Mouse (Mus musculus): ENCODE data around the gene Trim33. TPM values are rescaled to one million over a fixed set of nuclear protein-coding genes. Genes with fewer than 3 reads are reported as not detected.

The Trim33 gene
- polyA plus RNA-seq, 1 experiment from 2014 or later = 15.3 TPM

DNA sequence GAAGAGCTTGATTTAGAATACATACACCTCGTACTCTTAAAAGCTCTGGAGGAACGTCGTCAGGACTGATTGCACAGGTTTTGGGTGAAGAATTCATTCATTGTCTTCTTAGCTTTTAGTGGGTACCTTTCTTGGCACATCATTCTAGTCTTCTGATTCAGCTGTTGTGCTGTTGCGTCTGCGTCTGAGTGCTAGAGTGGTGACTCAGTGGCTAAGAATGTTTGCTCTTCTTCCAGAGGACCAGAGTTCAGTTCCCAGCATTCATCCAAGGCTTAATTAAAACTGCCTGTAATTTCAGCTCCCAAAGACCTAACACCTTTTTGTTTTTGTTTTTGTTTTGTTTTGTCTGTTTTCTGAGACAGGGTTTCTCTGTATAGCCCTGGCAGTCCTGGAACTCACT is 30.2 kb downstream of the Trim33 start:
- 63% methylated on average over 5 of the region's 5 CpGs for WGBS
- Histone ChIP-seq H3K27ac (replicated peaks in 1 of 2; ENCODE audit: control insufficient read depth in 1 of 2, insufficient read depth in 1 of 2, low read depth in 2 of 2, low read length in 2 of 2) (no peak overlapping the region), H3K9me3 (ENCODE audit: control insufficient read depth, low read length) (no peaks in the 10 kb centered on the region), H3K27me3 (ENCODE audit: control insufficient read depth, insufficient read depth, low read length) (no peaks in the 10 kb centered on the region), H3K4me2 (ENCODE audit: low read length) (no peak overlapping the region), H3K4me3 (ENCODE audit: control insufficient read depth in 1 of 2, insufficient read depth in 1 of 2, low read depth in 1 of 2, low read length in 2 of 2) (no peak overlapping the region), H3K4me1 (ENCODE audit: control insufficient read depth in 2 of 2, insufficient read depth in 2 of 2, low read length in 2 of 2) (peaks cover 0 to 8% of the 10 kb centered on the region in 2 experiments; a peak in 2 of 4 replicates), H3K36me3 (ENCODE audit: control insufficient read depth, insufficient read depth, low read length) (peaks cover 19% of the 10 kb centered on the region; the same call in 1 of the 2 replicates), H3K9ac (ENCODE audit: low read length) (no peak overlapping the region)
- ATAC-seq (ENCODE audit: insufficient number of reproducible peaks, insufficient read depth, low FRiP score, low read depth) = no peak

DNA sequence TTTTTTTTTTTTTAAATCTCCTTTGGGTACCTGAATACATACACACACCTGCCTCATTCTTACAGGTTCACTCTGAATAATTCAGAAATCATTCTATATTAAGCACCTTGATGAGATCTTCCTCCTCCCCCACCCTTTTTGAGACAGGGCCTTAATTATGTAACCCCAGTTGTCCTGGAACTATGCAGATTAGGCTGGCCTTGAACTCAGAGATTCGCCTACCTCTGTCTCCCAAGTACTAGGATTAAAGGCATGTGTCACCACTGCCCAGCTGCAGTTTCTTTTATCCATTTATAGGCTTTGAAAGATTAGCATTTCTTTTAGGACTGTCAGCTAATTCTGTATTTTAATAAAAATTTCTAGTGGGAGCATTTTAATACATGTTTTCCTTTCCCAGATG is 30.7 kb downstream of the Trim33 start:
- WGBS = 82% methylated on average over 1 of the region's 1 CpGs
- ATAC-seq (ENCODE audit: insufficient number of reproducible peaks, insufficient read depth, low FRiP score, low read depth) = no peak
- Histone ChIP-seq H3K27ac (replicated peaks in 1 of 2; ENCODE audit: control insufficient read depth in 1 of 2, insufficient read depth in 1 of 2, low read depth in 2 of 2, low read length in 2 of 2) (no peak overlapping the region), H3K36me3 (ENCODE audit: control insufficient read depth, insufficient read depth, low read length) (peaks cover 24% of the 10 kb centered on the region; the same call in 1 of the 2 replicates), H3K4me3 (ENCODE audit: control insufficient read depth in 1 of 2, insufficient read depth in 1 of 2, low read depth in 1 of 2, low read length in 2 of 2) (no peak overlapping the region), H3K4me2 (ENCODE audit: low read length) (no peak overlapping the region), H3K9me3 (ENCODE audit: control insufficient read depth, low read length) (no peaks in the 10 kb centered on the region), H3K27me3 (ENCODE audit: control insufficient read depth, insufficient read depth, low read length) (no peaks in the 10 kb centered on the region), H3K9ac (ENCODE audit: low read length) (no peak overlapping the region), H3K4me1 (ENCODE audit: control insufficient read depth in 2 of 2, insufficient read depth in 2 of 2, low read length in 2 of 2) (peaks cover 0 to 8% of the 10 kb centered on the region in 2 experiments; a peak in 2 of 4 replicates)

DNA sequence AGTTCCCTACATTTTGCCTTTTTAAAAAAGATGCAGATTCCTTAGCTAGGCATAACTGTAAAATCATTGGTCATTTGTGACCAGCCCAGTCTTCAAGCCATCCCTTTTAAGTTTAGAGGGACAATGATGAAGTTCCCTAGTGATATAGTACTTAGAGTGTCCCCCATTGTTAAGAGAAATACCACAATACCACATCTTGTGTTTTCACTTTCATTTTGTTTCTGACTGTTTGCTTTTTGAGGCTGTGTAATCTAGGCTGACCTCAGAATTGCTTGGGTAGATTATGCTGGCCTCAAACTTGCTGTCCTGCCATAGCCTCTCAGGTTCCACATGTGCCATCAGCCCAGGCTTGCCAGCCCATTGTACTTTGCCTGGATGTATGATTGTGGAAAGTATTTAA is 35.2 kb downstream of the Trim33 start:
- Histone ChIP-seq H3K9me3 (ENCODE audit: control insufficient read depth, low read length) (no peaks in the 10 kb centered on the region), H3K4me3 (ENCODE audit: control insufficient read depth in 1 of 2, insufficient read depth in 1 of 2, low read depth in 1 of 2, low read length in 2 of 2) (no peak overlapping the region), H3K36me3 (ENCODE audit: control insufficient read depth, insufficient read depth, low read length) (peaks cover 27% of the 10 kb centered on the region; the same call in 1 of the 2 replicates), H3K4me1 (ENCODE audit: control insufficient read depth in 2 of 2, insufficient read depth in 2 of 2, low read length in 2 of 2) (no peaks in the 10 kb centered on the region), H3K27me3 (ENCODE audit: control insufficient read depth, insufficient read depth, low read length) (no peaks in the 10 kb centered on the region), H3K4me2 (ENCODE audit: low read length) (no peak overlapping the region), H3K27ac (replicated peaks in 1 of 2; ENCODE audit: control insufficient read depth in 1 of 2, insufficient read depth in 1 of 2, low read depth in 2 of 2, low read length in 2 of 2) (no peak overlapping the region), H3K9ac (ENCODE audit: low read length) (no peak overlapping the region)
- ATAC-seq (ENCODE audit: insufficient number of reproducible peaks, insufficient read depth, low FRiP score, low read depth) = no peak

DNA sequence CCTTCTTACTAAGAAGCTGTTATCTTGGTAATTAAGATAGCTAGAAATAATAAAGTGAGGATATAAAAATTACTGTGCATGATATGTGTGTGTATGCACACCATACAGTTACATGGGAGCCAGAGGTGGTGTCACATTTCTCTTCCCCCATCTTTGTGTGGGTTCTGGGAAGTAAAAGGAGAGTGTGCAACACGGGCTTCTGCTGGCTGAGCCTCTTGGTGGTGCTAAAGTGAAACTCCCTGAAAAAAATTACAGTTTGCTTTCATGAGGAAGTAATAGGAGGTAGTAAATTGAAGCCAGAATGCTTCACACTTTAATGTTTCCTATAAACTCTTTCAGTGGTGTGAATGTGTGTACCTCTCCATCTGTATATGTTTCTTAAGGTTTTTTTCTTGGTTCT is 56.3 kb downstream of the Trim33 start:
- no peaks in the 10 kb centered on the region for H3K9me3 ChIP-seq (ENCODE audit: control insufficient read depth, low read length)

DNA sequence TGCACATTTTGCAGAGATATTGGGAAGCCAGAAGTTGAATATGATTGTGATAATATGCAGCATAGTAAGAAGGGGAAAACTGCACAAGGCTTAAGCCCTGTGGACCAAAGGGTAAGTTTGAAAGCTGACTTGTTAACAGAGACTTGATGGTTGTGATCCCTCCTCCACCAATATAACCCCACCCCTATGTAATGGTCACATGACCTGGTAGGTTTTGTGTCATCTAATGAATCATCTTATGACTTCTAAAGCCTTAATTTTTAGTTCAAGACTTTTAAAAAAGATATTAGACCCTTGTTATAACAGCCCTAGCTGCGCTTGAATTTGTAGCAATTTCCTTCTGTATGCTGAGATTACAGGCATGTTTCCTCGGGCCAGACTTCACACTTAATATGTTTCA is 67.6 kb downstream of the Trim33 start:
- no peak overlapping the region for H3K4me3 ChIP-seq (ENCODE audit: control insufficient read depth in 1 of 2, insufficient read depth in 1 of 2, low read depth in 1 of 2, low read length in 2 of 2)
- peaks cover 75% of the 10 kb centered on the region for H3K36me3 ChIP-seq (ENCODE audit: control insufficient read depth, insufficient read depth, low read length)
- H3K27ac ChIP-seq (replicated peaks in 1 of 2; ENCODE audit: control insufficient read depth in 1 of 2, insufficient read depth in 1 of 2, low read depth in 2 of 2, low read length in 2 of 2) = no peak overlapping the region
- no peaks in the 10 kb centered on the region for H3K9me3 ChIP-seq (ENCODE audit: control insufficient read depth, low read length)
- H3K4me2 ChIP-seq (ENCODE audit: low read length) = no peak overlapping the region
- no peaks in the 10 kb centered on the region for H3K27me3 ChIP-seq (ENCODE audit: control insufficient read depth, insufficient read depth, low read length)
- H3K9ac ChIP-seq (ENCODE audit: low read length) = no peak overlapping the region
- 90% methylated on average over 2 of the region's 2 CpGs for WGBS
- H3K4me1 ChIP-seq (ENCODE audit: control insufficient read depth in 2 of 2, insufficient read depth in 2 of 2, low read length in 2 of 2) = no peaks in the 10 kb centered on the region
- no peak for ATAC-seq (ENCODE audit: insufficient number of reproducible peaks, insufficient read depth, low FRiP score, low read depth)

More for the DNA sequence above, 56.3 kb downstream of the Trim33 start:
- H3K4me3 ChIP-seq (ENCODE audit: control insufficient read depth in 1 of 2, insufficient read depth in 1 of 2, low read depth in 1 of 2, low read length in 2 of 2) = no peak overlapping the region
- H3K9ac ChIP-seq (ENCODE audit: low read length) = no peak overlapping the region
- H3K36me3 ChIP-seq (ENCODE audit: control insufficient read depth, insufficient read depth, low read length) = peaks cover 78% of the 10 kb centered on the region
- H3K27me3 ChIP-seq (ENCODE audit: control insufficient read depth, insufficient read depth, low read length) = no peaks in the 10 kb centered on the region
- ATAC-seq (ENCODE audit: insufficient number of reproducible peaks, insufficient read depth, low FRiP score, low read depth) = no peak
- H3K4me1 ChIP-seq (ENCODE audit: control insufficient read depth in 2 of 2, insufficient read depth in 2 of 2, low read length in 2 of 2) = no peaks in the 10 kb centered on the region
- 41% methylated on average over 1 of the region's 1 CpGs for WGBS
- H3K27ac ChIP-seq (replicated peaks in 1 of 2; ENCODE audit: control insufficient read depth in 1 of 2, insufficient read depth in 1 of 2, low read depth in 2 of 2, low read length in 2 of 2) = no peak overlapping the region
- no peak overlapping the region for H3K4me2 ChIP-seq (ENCODE audit: low read length)

DNA sequence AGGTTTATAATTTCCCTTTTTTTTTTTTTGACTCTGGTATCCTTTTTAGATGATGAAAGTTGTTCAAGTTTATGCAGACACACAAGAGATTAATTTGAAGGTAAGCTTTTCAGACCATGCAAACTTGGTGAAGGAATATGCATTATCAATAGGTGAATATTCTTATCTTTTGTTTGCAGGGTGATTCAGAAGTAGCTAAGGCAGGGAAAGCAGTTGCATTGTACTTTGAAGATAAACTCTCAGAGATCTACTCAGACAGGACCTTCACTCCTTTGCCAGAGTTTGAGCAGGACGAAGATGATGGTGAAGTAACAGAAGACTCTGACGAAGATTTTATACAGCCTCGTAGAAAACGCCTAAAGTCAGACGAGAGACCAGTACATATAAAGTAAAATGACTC is 74.4 kb downstream of the Trim33 start:
- no peak overlapping the region for H3K4me2 ChIP-seq (ENCODE audit: low read length)
- H3K36me3 ChIP-seq (ENCODE audit: control insufficient read depth, insufficient read depth, low read length) = peaks cover 66% of the 10 kb centered on the region
- no peaks in the 10 kb centered on the region for H3K27me3 ChIP-seq (ENCODE audit: control insufficient read depth, insufficient read depth, low read length)
- H3K9me3 ChIP-seq (ENCODE audit: control insufficient read depth, low read length) = no peaks in the 10 kb centered on the region
- H3K4me1 ChIP-seq (ENCODE audit: control insufficient read depth in 2 of 2, insufficient read depth in 2 of 2, low read length in 2 of 2) = no peaks in the 10 kb centered on the region
- no peak overlapping the region for H3K4me3 ChIP-seq (ENCODE audit: control insufficient read depth in 1 of 2, insufficient read depth in 1 of 2, low read depth in 1 of 2, low read length in 2 of 2)
- no peak for ATAC-seq (ENCODE audit: insufficient number of reproducible peaks, insufficient read depth, low FRiP score, low read depth)
- H3K9ac ChIP-seq (ENCODE audit: low read length) = no peak overlapping the region
- H3K27ac ChIP-seq (replicated peaks in 1 of 2; ENCODE audit: control insufficient read depth in 1 of 2, insufficient read depth in 1 of 2, low read depth in 2 of 2, low read length in 2 of 2) = no peak overlapping the region
- WGBS = 89% methylated on average over 5 of the region's 5 CpGs

DNA sequence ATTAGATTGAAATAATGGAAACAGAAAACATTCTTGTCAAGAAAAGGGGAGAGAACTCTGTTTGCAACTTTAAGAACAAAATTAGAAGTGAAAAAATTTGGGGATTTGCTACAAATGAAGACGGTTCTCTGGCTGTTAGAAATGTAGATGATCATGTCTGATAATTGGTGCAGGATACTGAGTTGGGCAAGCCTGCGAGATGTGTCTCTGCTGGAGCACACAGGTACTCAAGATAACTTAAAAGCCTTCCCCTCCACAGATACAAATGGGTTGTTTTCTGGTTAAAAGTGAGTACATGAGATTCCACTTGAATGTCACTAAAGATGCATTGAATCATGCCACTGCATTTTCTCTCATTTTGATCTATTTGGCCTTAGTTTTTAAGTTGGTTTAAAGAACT is 74.9 kb downstream of the Trim33 start:
- H3K27ac ChIP-seq (replicated peaks in 1 of 2; ENCODE audit: control insufficient read depth in 1 of 2, insufficient read depth in 1 of 2, low read depth in 2 of 2, low read length in 2 of 2) = no peak overlapping the region
- 83% methylated on average over 2 of the region's 2 CpGs for WGBS
- H3K4me1 ChIP-seq (ENCODE audit: control insufficient read depth in 2 of 2, insufficient read depth in 2 of 2, low read length in 2 of 2) = no peaks in the 10 kb centered on the region
- no peak overlapping the region for H3K9ac ChIP-seq (ENCODE audit: low read length)
- H3K9me3 ChIP-seq (ENCODE audit: control insufficient read depth, low read length) = no peaks in the 10 kb centered on the region
- no peak overlapping the region for H3K4me2 ChIP-seq (ENCODE audit: low read length)
- peaks cover 66% of the 10 kb centered on the region for H3K36me3 ChIP-seq (ENCODE audit: control insufficient read depth, insufficient read depth, low read length)
- no peak for ATAC-seq (ENCODE audit: insufficient number of reproducible peaks, insufficient read depth, low FRiP score, low read depth)
- H3K27me3 ChIP-seq (ENCODE audit: control insufficient read depth, insufficient read depth, low read length) = no peaks in the 10 kb centered on the region
- no peak overlapping the region for H3K4me3 ChIP-seq (ENCODE audit: control insufficient read depth in 1 of 2, insufficient read depth in 1 of 2, low read depth in 1 of 2, low read length in 2 of 2)

DNA sequence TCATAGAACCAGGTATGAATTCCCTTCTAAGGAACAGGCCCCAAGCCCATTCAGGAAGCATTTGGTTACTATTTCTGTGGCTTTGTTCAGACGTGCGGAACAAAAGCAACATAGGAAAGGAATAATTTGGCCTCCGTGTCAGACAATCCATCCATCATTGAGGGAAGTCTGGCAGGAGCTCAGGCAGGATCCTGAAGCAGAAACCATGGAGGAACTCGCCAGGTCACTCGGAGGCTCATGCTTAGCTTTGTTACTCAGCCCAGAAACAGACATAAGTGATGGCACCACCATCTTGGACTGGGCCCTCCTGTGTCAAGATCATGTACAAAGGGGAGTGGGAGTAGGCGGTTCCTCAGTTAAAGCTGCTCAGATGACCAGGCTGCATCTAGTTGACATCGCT is 82.1 kb downstream of the Trim33 start:
- Histone ChIP-seq H3K9ac (ENCODE audit: low read length) (no peak overlapping the region), H3K4me3 (ENCODE audit: control insufficient read depth in 1 of 2, insufficient read depth in 1 of 2, low read depth in 1 of 2, low read length in 2 of 2) (no peak overlapping the region), H3K27me3 (ENCODE audit: control insufficient read depth, insufficient read depth, low read length) (no peaks in the 10 kb centered on the region), H3K9me3 (ENCODE audit: control insufficient read depth, low read length) (no peaks in the 10 kb centered on the region), H3K36me3 (ENCODE audit: control insufficient read depth, insufficient read depth, low read length) (peaks cover 14% of the 10 kb centered on the region; the same call in 1 of the 2 replicates), H3K27ac (replicated peaks in 1 of 2; ENCODE audit: control insufficient read depth in 1 of 2, insufficient read depth in 1 of 2, low read depth in 2 of 2, low read length in 2 of 2) (no peak overlapping the region), H3K4me1 (ENCODE audit: control insufficient read depth in 2 of 2, insufficient read depth in 2 of 2, low read length in 2 of 2) (no peaks in the 10 kb centered on the region), H3K4me2 (ENCODE audit: low read length) (no peak overlapping the region)
- WGBS = 89% methylated on average over 7 of the region's 7 CpGs
- no peak for ATAC-seq (ENCODE audit: insufficient number of reproducible peaks, insufficient read depth, low FRiP score, low read depth)

Data from heart, embryonic 14.5 days (tissue).